Mouse (Mus musculus) liver, adult 2 months (tissue): ENCODE measurements around the gene Obscn. TPM values are rescaled to one million over a fixed set of nuclear protein-coding genes. Genes with fewer than 3 reads are reported as not detected.
A peak's percentile ranks its signal among the peaks of the same experiment; 100 is the strongest.

Experiments
- DNase-seq: peaks from one replicate; pipeline ENCODE4 v3.0.0-alpha.2; 2011; ENCODE audit warnings: low read depth, low spot score; ENCODE audit errors: extremely low read depth
- H3K27ac ChIP-seq: fragments of 200-500 bp; replicated peaks from 2 replicates; pipeline ENCODE4 v1.5.1; 2012; ENCODE audit warnings: low read depth, mild to moderate bottlenecking, control low read depth, inconsistent platforms, low read length; ENCODE audit not compliant: insufficient read depth
- H3K27me3 ChIP-seq: fragments of 200-500 bp; 2 replicates; pipeline ENCODE4 v1.6.1; 2012; ENCODE audit warnings: mild to moderate bottlenecking, moderate library complexity, low read length, inconsistent platforms; ENCODE audit not compliant: control insufficient read depth, insufficient read depth
- H3K36me3 ChIP-seq: fragments of 200-500 bp; 2 replicates; pipeline ENCODE4 v1.6.1; 2012; ENCODE audit warnings: low read length, inconsistent platforms; ENCODE audit not compliant: control insufficient read depth, insufficient read depth
- H3K4me1 ChIP-seq: fragments of 200-500 bp; 2 replicates; pipeline ENCODE4 v1.6.1; 2011; ENCODE audit warnings: low read length; ENCODE audit not compliant: control insufficient read depth, insufficient read depth
- H3K4me3 ChIP-seq: fragments of 200-500 bp; 2 replicates; pipeline ENCODE4 v1.5.1; 2011; ENCODE audit warnings: low read depth, mild to moderate bottlenecking, control low read depth, low read length, moderate library complexity; ENCODE audit not compliant: insufficient read depth
- H3K79me2 ChIP-seq: fragments of 200-500 bp; 2 replicates; pipeline ENCODE4 v1.6.1; 2012; ENCODE audit warnings: inconsistent platforms, mild to moderate bottlenecking, low read length, moderate library complexity; ENCODE audit not compliant: control insufficient read depth, insufficient read depth
- H3K9ac ChIP-seq: fragments of 200-500 bp; 2 replicates; pipeline ENCODE4 v1.6.1; 2012; ENCODE audit warnings: low read depth, mild to moderate bottlenecking, control low read depth, inconsistent platforms, low read length
- CTCF ChIP-seq: fragments of 200-500 bp; IDR thresholded peaks from 2 replicates; pipeline ENCODE4 v1.5.1; 2011; ENCODE audit warnings: low read depth, low read length, control low read depth
- POLR2A ChIP-seq: fragments of 200-500 bp; IDR thresholded peaks from 2 replicates; pipeline ENCODE4 v1.6.1; 2011; ENCODE audit warnings: low read length, control low read depth; ENCODE audit not compliant: insufficient read depth; ENCODE audit errors: extremely low read depth
- WGBS: fragments of 180-500 bp; shearing (Covaris S2); methylation state at CpG from one replicate; pipeline ENCODE4 v1.1.7; 2018; 5-methylcytosine and 5-hydroxymethylcytosine counted together
- polyA plus RNA-seq: library from polyadenylated mRNA; depleted of rRNA; stranded (reverse); fragments of >200 nt; gene quantifications from 2 replicates; pipeline ENCODE4 v1.2.3, GENCODE M21; 2012; rRNA removed
- total RNA-seq: library from RNA; depleted of rRNA; stranded (reverse); fragments of >200 nt; gene quantifications from 2 replicates; pipeline ENCODE4 v1.2.3, GENCODE M21; 2014; rRNA removed

Gene Obscn
- total and polyA plus RNA-seq, 2 experiments: 0.07 to 0.83 TPM

- TF ChIP-seq POLR2A: no peak
- TF ChIP-seq CTCF: no peak
- Histone ChIP-seq H3K79me2 (no peaks in the 10 kb centered on the region), H3K27ac (no peak within 1 kb of the TSS), H3K4me1 (peaks cover 14% of the 10 kb centered on the region; the same call in 1 of the 2 replicates), H3K4me3 (peak within 1 kb of the TSS; percentile 30; the same call in 1 of the 2 replicates), H3K9ac (no peak within 1 kb of the TSS), H3K27me3 (peaks cover 8% of the 10 kb centered on the region; the same call in 1 of the 2 replicates), H3K36me3 (no peaks in the 10 kb centered on the region)
- DNase-seq: peak; percentile 56
- 2% methylated on average over 48 of the region's 48 CpGs for WGBS
Observed at GRCm38 (mm10) chr11:58948542-58949479, 187.4 kb downstream of the Obscn start, which contains the start of gene Hist3h2ba. Gene Hist3h2ba (plus strand): TSS chr11:58948920.

GRCm38 (mm10) chr11:58947798-58948528, 188.2 kb downstream of the Obscn start:
- Histone ChIP-seq H3K9ac (no peak overlapping the region), H3K79me2 (no peaks in the 10 kb centered on the region), H3K4me3 (peak overlapping the region; percentile 7; the same call in 1 of the 2 replicates), H3K4me1 (peaks cover 9% of the 10 kb centered on the region; the same call in 1 of the 2 replicates), H3K27me3 (peaks cover 8% of the 10 kb centered on the region; the same call in 1 of the 2 replicates), H3K27ac (no peak overlapping the region), H3K36me3 (no peaks in the 10 kb centered on the region)
- no peak for DNase-seq
- TF ChIP-seq CTCF: no peak
- no peak for TF ChIP-seq POLR2A
- 23% methylated on average over 23 of the region's 23 CpGs for WGBS

- TF ChIP-seq POLR2A (no peak), CTCF (no peak)
- Histone ChIP-seq H3K9ac (no peak overlapping the region), H3K4me1 (peaks cover 9% of the 10 kb centered on the region; the same call in 1 of the 2 replicates), H3K27ac (no peak overlapping the region), H3K27me3 (peaks cover 8% of the 10 kb centered on the region; the same call in 1 of the 2 replicates), H3K79me2 (no peaks in the 10 kb centered on the region), H3K4me3 (no peak overlapping the region), H3K36me3 (no peaks in the 10 kb centered on the region)
- no peak for DNase-seq
- WGBS: 80% methylated on average over 3 of the region's 3 CpGs
Observed at GRCm38 (mm10) chr11:58947306-58947705, 188.9 kb downstream of the Obscn start.

Other genes starting within 250 kb of the Obscn start
- 4.5 and 4.9 TPM in 2 replicates for gene Zfp39, start 232.2 kb downstream of the Obscn start, total RNA-seq
- 0.56 and 0.66 TPM in 2 replicates for gene Zfp39, start 232.2 kb downstream of the Obscn start, polyA plus RNA-seq
- not detected in 2 replicates for gene Btnl10, start 218.5 kb downstream of the Obscn start, total RNA-seq
- not detected in 2 replicates for gene Btnl10, start 218.5 kb downstream of the Obscn start, polyA plus RNA-seq
- 63.7 and 78.6 TPM in 2 replicates for gene Rnf187, start 197.5 kb downstream of the Obscn start, total RNA-seq
- 122 and 134 TPM in 2 replicates for gene Rnf187, start 197.5 kb downstream of the Obscn start, polyA plus RNA-seq
- gene Hist3h2ba, start 187.5 kb downstream of the Obscn start, total RNA-seq: 0.37 and 1.1 TPM in 2 replicates
- gene Hist3h2ba, start 187.5 kb downstream of the Obscn start, polyA plus RNA-seq: not detected in 2 replicates
- gene Hist3h2a, start 181.7 kb downstream of the Obscn start, total RNA-seq: 7.8 and 8.1 TPM in 2 replicates
- 2.0 and 2.7 TPM in 2 replicates for gene Hist3h2a, start 181.7 kb downstream of the Obscn start, polyA plus RNA-seq
- gene Trim17, start 181.7 kb downstream of the Obscn start, total RNA-seq: under 0.01 TPM in 1 of 2 replicates, not detected in the other
- 0.04 TPM in 2 replicates for gene Trim17, start 181.7 kb downstream of the Obscn start, polyA plus RNA-seq
- 12.4 and 13.4 TPM in 2 replicates for gene Trim11, start 158.3 kb downstream of the Obscn start, total RNA-seq
- gene Trim11, start 158.3 kb downstream of the Obscn start, polyA plus RNA-seq: 14.4 and 22.4 TPM in 2 replicates
- gene Iba57, start 27.3 kb upstream of the Obscn start, total RNA-seq: 5.3 and 6.4 TPM in 2 replicates
- gene Iba57, start 27.3 kb upstream of the Obscn start, polyA plus RNA-seq: 6.8 and 7.3 TPM in 2 replicates
- gene Gjc2, start 46.8 kb upstream of the Obscn start, total RNA-seq: 0.40 and 0.46 TPM in 2 replicates
- 0.66 and 0.76 TPM in 2 replicates for gene Gjc2, start 46.8 kb upstream of the Obscn start, polyA plus RNA-seq
- 46.2 and 48.3 TPM in 2 replicates for gene Guk1, start 55.8 kb upstream of the Obscn start, total RNA-seq
- 48.7 and 69.7 TPM in 2 replicates for gene Guk1, start 55.8 kb upstream of the Obscn start, polyA plus RNA-seq
- 25.1 and 28.1 TPM in 2 replicates for gene Mrpl55, start 66.1 kb upstream of the Obscn start, total RNA-seq
- 26.2 and 37.7 TPM in 2 replicates for gene Mrpl55, start 66.1 kb upstream of the Obscn start, polyA plus RNA-seq
- gene 2310033P09Rik, start 71.9 kb upstream of the Obscn start, total RNA-seq: 2.6 and 3.2 TPM in 2 replicates
- gene 2310033P09Rik, start 71.9 kb upstream of the Obscn start, polyA plus RNA-seq: 8.5 and 9.2 TPM in 2 replicates
- 194 and 214 TPM in 2 replicates for gene Arf1, start 91.9 kb upstream of the Obscn start, total RNA-seq
- gene Arf1, start 91.9 kb upstream of the Obscn start, polyA plus RNA-seq: 319 and 336 TPM in 2 replicates
- not detected in 2 replicates for gene Wnt3a, start 154.3 kb upstream of the Obscn start, total RNA-seq
- not detected in 2 replicates for gene Wnt3a, start 154.3 kb upstream of the Obscn start, polyA plus RNA-seq
- gene Wnt9a, start 170.5 kb upstream of the Obscn start, total RNA-seq: 0.13 and 0.37 TPM in 2 replicates
- gene Wnt9a, start 170.5 kb upstream of the Obscn start, polyA plus RNA-seq: 0.46 TPM in 2 replicates
- not detected in 2 replicates for gene Prss38, start 239.3 kb upstream of the Obscn start, total RNA-seq
- gene Prss38, start 239.3 kb upstream of the Obscn start, polyA plus RNA-seq: not detected in 2 replicates